Mouse (Mus musculus) Patski (cell line): ENCODE results near the gene Gfy. TPM values are rescaled to one million over a fixed set of nuclear protein-coding genes. Genes with fewer than 3 reads are reported as not detected.

ENCODE experiments used
- ATAC-seq: fragments of 100-300 bp; one replicate; pipeline ENCODE4 v1.8.0; 2021
- CTCF ChIA-PET: fragments of 350-600 bp; sonication (Branson Sonifier 250); formaldehyde crosslinking; loops from one replicate; lab custom pipeline; 2022; ENCODE audit warnings: inconsistent platforms; lab: Charles Lee
- POLR2A ChIA-PET: fragments of 350-600 bp; sonication (Branson Sonifier 250); formaldehyde crosslinking; loops from one replicate; lab custom pipeline; 2022; ENCODE audit warnings: antibody characterized with exemption, inconsistent platforms; lab: Charles Lee
- DNase-seq: peaks from one replicate; pipeline ENCODE4 v3.0.0-alpha.2; 2011; ENCODE audit warnings: low read depth, low spot score
- H3K27me3 ChIP-seq: fragments of 371-371 bp; one replicate; pipeline ENCODE4 v1.5.1; 2021
- CTCF ChIP-seq: fragments of 100-300 bp; IDR thresholded peaks from one replicate; pipeline ENCODE4 v1.5.1; 2021
- in situ Hi-C: fragments of 300-500 bp; cut with MboI; formaldehyde crosslinking; loops from 3 replicates; pipeline ENCODE4 v1.11.1; 2018; ENCODE audit warnings: low pct_unique_long_range_greater_than_20kb, mixed read lengths
- polyA plus RNA-seq: library from polyadenylated mRNA; unstranded; gene quantifications from one replicate; pipeline ENCODE4 v1.2.3, GENCODE M21; 2021

Gfy gene
- polyA plus RNA-seq, 1 experiment from 2014 or later, result not detected

DNA sequence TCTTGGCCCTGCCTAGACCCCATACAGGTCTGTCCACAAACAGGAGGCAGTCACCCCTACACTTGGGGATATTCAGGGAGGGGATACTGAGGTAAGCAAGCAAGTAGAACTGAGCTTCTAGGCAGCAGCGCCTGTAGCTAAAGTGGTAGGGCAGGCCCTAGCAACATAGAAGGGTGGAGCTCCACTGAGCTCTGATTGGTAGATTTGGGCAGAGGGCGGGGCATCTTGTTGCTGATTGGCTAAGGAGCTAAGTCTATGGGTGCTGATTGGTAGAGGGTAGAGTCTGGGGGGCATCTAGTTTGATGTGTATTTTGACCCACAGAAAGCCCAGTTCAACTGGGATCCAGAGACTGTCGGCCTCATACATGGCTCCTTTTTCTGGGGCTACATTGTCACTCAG is 9.9 kb downstream of the Gfy start:
- in situ Hi-C loops, result loop anchor here (10.0 kb wide), 1 partner anchor 185 kb away; no protein-coding TSS in a partner anchor
- DNase-seq (no peak), ATAC-seq (no peak)
- POLR2A ChIA-PET, result no interaction called here
- TF ChIP-seq CTCF, result no peak
- CTCF ChIA-PET, result no interaction called here
- H3K27me3 ChIP-seq, result peaks cover 41% of the 10 kb centered on the region

DNA sequence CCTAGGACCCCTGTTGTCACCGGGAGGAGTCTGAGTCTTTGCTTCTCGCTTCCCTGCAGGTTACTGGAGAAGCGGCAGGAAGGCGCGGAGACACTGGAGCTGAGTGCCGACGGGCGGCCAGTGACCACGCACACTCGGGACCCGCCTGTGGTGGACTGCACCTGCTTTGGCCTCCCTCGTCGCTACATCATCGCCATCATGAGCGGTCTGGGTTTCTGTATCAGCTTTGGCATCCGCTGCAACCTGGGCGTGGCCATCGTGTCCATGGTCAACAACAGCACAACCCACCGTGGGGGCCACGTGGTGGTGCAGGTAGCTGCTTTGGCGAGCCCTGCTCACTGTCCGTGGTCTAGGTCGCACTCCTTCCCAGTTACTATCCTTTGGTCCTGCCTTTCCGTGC is 10.7 kb downstream of the Gfy start:
- DNase-seq (no peak), ATAC-seq (no peak)
- TF ChIP-seq CTCF, result no peak
- POLR2A ChIA-PET, result no interaction called here
- in situ Hi-C loops, result loop anchor here (10.0 kb wide), 1 partner anchor 186 kb away; no protein-coding TSS in a partner anchor
- peaks cover 46% of the 10 kb centered on the region for H3K27me3 ChIP-seq
- CTCF ChIA-PET, result no interaction called here

DNA sequence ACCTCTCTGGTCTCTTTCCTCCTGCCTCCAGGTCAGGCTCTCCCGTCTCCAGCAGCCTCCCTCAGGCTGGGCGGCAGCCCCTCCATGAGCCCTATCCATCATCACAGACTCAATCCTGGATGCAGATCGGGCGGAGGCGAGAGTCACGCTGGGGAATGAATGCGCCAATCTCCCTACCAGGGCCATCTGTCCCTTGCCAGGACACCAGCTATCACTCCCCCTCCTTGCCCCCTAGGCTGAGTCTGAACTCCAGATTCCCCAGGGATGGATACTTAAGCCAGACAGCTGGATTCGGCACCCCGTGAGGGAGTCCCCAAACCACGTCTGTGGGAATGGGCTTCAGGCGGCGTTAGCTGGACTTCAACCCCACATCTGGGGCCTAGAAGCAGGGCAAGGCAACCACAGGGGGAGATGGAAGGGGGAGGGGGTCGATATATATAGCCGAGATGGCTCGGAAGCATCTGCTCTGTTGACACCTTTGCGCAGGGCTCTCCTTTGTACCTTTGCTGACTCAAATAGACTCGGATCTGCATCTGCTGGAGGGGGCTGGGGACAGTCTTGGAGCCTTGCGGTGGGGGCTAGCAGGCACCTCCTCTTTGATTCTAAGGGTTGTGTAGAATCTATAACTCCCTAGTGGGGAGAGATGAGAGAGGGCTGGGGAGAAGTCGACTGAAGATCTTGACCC is 11.5 kb downstream of the Gfy start:
- CTCF ChIA-PET, result no interaction called here
- peaks cover 50% of the 10 kb centered on the region for H3K27me3 ChIP-seq
- ATAC-seq (no peak), DNase-seq (no peak)
- TF ChIP-seq CTCF, result no peak
- in situ Hi-C loops, result loop anchor here (10.0 kb wide), 1 partner anchor 187 kb away; no protein-coding TSS in a partner anchor
- POLR2A ChIA-PET, result no interaction called here

DNA sequence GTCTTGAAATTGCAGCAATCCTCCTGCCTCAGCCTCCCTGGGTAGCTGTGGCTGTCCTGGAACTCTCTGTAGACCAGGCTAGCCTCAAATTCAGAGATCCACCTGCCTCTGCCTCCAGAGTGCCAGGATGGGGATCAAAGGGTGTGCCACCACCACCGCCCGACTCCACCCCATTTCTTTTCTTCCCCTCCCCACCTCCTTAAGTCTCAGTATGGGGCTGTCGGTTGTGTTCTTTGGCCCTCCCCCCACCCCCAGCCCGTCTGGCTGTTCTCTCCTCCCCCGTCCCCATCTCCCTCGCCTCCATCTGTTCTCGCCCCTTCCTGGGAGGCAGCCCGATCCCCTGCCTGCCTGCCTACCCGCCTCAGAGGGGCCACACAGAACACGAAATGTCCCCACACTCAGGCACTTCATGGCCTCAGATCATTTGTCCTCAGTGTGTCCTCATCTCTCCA is 12.4 kb downstream of the Gfy start:
- no peak for DNase-seq
- POLR2A ChIA-PET, result no interaction called here
- no peak for TF ChIP-seq CTCF
- ATAC-seq, result no peak
- CTCF ChIA-PET, result no interaction called here
- H3K27me3 ChIP-seq, result peaks cover 50% of the 10 kb centered on the region
- in situ Hi-C loops, result loop anchor here (10.0 kb wide), 1 partner anchor 188 kb away; no protein-coding TSS in a partner anchor

DNA sequence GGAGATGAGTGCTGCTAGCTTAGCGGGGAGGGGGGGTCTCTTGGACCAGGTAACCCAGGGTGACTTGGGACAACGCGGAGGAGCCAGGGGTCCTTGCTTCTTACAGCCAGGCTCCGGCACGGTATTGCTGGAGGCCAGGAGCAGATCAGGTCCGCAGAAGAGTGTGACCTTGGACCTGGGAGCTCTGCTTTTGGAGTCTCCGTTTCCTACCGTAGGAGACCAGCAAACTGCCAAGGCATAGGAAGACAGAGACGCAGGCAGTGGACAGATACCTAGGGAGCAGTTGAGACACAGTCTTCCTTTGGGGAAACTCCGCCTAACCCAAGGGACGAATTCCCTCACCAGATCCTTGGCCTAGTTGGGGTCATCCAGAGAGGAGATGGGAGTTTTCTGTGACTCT is 13.7 kb downstream of the Gfy start:
- POLR2A ChIA-PET, result no interaction called here
- no peak for TF ChIP-seq CTCF
- CTCF ChIA-PET, result no interaction called here
- ATAC-seq, result no peak
- in situ Hi-C loops, result loop anchor here (10.0 kb wide), 1 partner anchor 189 kb away; no protein-coding TSS in a partner anchor
- no peak for DNase-seq
- H3K27me3 ChIP-seq, result peaks cover 50% of the 10 kb centered on the region

DNA sequence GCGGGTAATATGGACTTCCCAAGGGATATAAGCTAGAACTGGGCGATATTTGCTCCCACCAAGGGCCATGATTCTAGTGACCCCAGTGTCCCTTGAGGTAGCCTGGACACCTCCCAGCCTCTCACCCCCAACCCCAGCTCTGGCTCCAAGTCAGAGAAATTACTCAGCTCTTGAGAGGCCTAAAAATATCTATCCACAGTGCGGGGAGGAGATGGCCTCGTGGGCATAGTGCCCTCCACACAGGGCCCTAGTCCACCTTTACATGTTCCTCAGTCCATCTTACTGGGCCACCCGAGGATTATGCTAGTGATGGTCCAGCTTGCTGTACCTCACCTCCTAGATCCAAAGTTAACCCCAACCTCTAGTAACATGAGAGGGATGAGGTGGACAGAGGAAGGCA is 14.5 kb downstream of the Gfy start:
- peaks cover 48% of the 10 kb centered on the region for H3K27me3 ChIP-seq
- ChIA-PET CTCF (interaction anchor here (1.0 to 1.2 kb wide), 2 partner anchors 22 to 33 kb away, joined by 3 to 6 read pairs; no protein-coding TSS in a partner anchor), POLR2A (no interaction called here)
- in situ Hi-C loops, result loop anchor here (10.0 kb wide), 1 partner anchor 190 kb away; no protein-coding TSS in a partner anchor
- ATAC-seq, result no peak
- no peak for TF ChIP-seq CTCF
- DNase-seq, result no peak

GRCm38 (mm10) chr7:45163735-45164490 is 15.5 kb downstream of the Gfy start, which contains the start of gene Slc17a7:
Gene Slc17a7, plus strand, starts transcription at chr7:45163949.
- no peak for TF ChIP-seq CTCF
- peaks cover 41% of the 10 kb centered on the region for H3K27me3 ChIP-seq
- DNase-seq (no peak), ATAC-seq (no peak)
- in situ Hi-C loops, result loop anchor here (10.0 kb wide), 1 partner anchor 191 kb away; no protein-coding TSS in a partner anchor
- ChIA-PET POLR2A (no interaction called here), CTCF (interaction anchor here (1.0 to 2.7 kb wide), 6 partner anchors 9 to 136 kb away, joined by 3 to 8 read pairs (median 4); partner anchors contain the start of genes Aldh16a1 and Pih1d1)

GRCm38 (mm10) chr7:45162996-45163615 is 16.3 kb downstream of the Gfy start:
- DNase-seq (no peak), ATAC-seq (no peak)
- no peak for TF ChIP-seq CTCF
- CTCF ChIA-PET, result interaction anchor here (1.1 to 2.7 kb wide), 8 partner anchors 8 to 137 kb away, joined by 3 to 30 read pairs (median 6); partner anchors contain the start of genes Aldh16a1 and Pih1d1
- H3K27me3 ChIP-seq, result peaks cover 33% of the 10 kb centered on the region
- in situ Hi-C loops, result loop anchor here (10.0 kb wide), 1 partner anchor 192 kb away; no protein-coding TSS in a partner anchor
- POLR2A ChIA-PET, result interaction anchor here (1.2 kb wide), 1 partner anchor 11 kb away, joined by 3 read pairs; no protein-coding TSS in a partner anchor

GRCm38 (mm10) chr7:45162551-45162950 is 16.8 kb downstream of the Gfy start:
- no peak for DNase-seq
- ChIA-PET POLR2A (interaction anchor here (1.2 kb wide), 1 partner anchor 12 kb away, joined by 3 read pairs; no protein-coding TSS in a partner anchor), CTCF (interaction anchor here (0.8 to 2.7 kb wide), 13 partner anchors 8 to 137 kb away, joined by 3 to 30 read pairs (median 5); partner anchors contain the start of genes Aldh16a1, Ccdc155 and Pih1d1)
- peaks cover 29% of the 10 kb centered on the region for H3K27me3 ChIP-seq
- TF ChIP-seq CTCF, result no peak
- in situ Hi-C loops, result loop anchor here (10.0 kb wide), 1 partner anchor 192 kb away; no protein-coding TSS in a partner anchor
- no peak for ATAC-seq
